Mouse (Mus musculus) ZHBTc4 (cell line): ENCODE data around the gene Gna14.

Experiments
- DNase-seq: peaks from one replicate; pipeline ENCODE4 v3.0.0-alpha.2; 2011; ENCODE audit warnings: low read depth, low spot score

The Gna14 gene

DNA sequence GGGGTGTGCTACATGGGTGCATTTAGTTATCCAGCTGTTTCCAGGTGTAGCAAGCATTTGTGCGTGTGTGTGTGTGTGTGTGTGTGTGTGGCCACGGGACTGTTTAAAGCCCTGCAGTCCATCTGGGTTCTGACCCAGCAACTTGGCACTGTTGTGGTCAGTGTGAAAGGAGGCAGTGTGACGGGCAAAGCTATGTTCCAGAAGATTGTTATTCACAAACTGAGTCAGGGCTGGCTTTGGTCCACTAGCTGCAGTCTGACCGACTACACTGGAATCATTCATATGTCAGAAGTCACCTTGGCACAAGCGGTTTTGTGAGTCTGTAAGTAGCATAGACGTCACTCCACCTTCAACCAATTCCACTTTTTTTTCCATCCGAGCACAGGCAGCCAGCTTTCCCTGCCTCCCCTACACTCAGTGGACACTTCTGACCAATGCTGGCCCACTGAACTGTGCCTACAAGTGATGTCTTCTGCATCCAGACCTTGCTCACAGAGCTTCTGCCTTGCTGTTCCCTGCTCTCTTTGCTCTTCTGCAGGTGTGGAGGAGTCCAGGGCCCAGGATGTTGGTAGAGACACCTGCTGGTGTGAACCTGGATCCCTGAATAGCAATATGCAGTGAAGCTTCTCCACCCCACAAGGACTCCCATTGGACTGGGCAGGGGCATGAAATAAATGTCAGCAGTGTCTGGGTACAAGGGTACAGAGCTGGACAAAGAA is 157.9 kb downstream of the Gna14 start:
- DNase-seq, result no peak

- no peak for DNase-seq
Measured at GRCm38 (mm10) chr19:16593975-16594317, 158.4 kb downstream of the Gna14 start.

- DNase-seq, result no peak
Measured at GRCm38 (mm10) chr19:16597216-16597615, 161.7 kb downstream of the Gna14 start.

GRCm38 (mm10) chr19:16598653-16599297 is 163.2 kb downstream of the Gna14 start:
- DNase-seq, result peak; percentile 51

- peak; percentile 88 for DNase-seq
Measured at GRCm38 (mm10) chr19:16599298-16599970, 163.9 kb downstream of the Gna14 start.

GRCm38 (mm10) chr19:16602026-16602425 is 166.5 kb downstream of the Gna14 start:
- peak; percentile 68 for DNase-seq

- no peak for DNase-seq
Measured at GRCm38 (mm10) chr19:16607634-16608033, 172.1 kb downstream of the Gna14 start.

- DNase-seq, result no peak
Measured at GRCm38 (mm10) chr19:16623154-16623553, 187.6 kb downstream of the Gna14 start.

DNA sequence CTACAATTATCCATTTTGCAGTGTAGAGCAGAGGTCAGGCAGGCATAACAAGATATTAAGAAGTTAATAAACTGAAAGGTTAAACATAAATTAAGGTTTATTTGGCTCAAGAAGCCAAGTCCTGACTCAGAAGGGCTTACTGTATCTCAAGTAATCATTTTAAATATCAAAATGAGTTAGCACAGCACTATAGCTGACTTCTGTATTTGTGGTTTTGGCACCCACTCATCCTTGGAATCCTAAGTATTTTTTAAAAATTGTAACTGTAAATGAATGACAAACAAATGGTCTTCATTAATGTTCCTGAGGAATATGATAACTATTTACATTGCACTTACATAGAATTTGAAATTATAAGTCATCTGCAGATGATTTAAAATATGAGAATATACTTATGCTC is 189.4 kb downstream of the Gna14 start:
- no peak for DNase-seq

- peak; percentile 86 for DNase-seq
Measured at GRCm38 (mm10) chr19:16625610-16626395, 190.2 kb downstream of the Gna14 start.
